Mouse (Mus musculus) adrenal gland, adult 2 months (tissue): Measurements from ENCODE around the gene Zfp710. TPM values are rescaled to one million over a fixed set of nuclear protein-coding genes. Genes with fewer than 3 reads are reported as not detected.

Source experiments
- polyA plus RNA-seq: library from polyadenylated mRNA; depleted of rRNA; stranded (reverse); fragments of >200 nt; gene quantifications from 2 replicates; pipeline ENCODE4 v1.2.3, GENCODE M21; 2012; rRNA removed
- total RNA-seq, 2 experiments: library from RNA; stranded (reverse); gene quantifications; 2 replicates each; pipeline ENCODE4 v1.2.3; 2021

Gene Zfp710
- total and polyA plus RNA-seq, 3 experiments = 14.0 to 25.5 (median 24.1) TPM

Other genes starting within 250 kb of the Zfp710 start
- gene Mesp1, start 231.0 kb upstream of the Zfp710 start, total RNA-seq = not detected
- 0.48 TPM in 1 of 2 replicates, not detected in the other for gene Mesp1, start 231.0 kb upstream of the Zfp710 start, polyA plus RNA-seq
- under 1 TPM; 0.43 to 0.93 TPM for gene Mesp2, start 214.1 kb upstream of the Zfp710 start, total RNA-seq
- 0.88 and 0.95 TPM in 2 replicates for gene Mesp2, start 214.1 kb upstream of the Zfp710 start, polyA plus RNA-seq
- gene Anpep, start 163.8 kb upstream of the Zfp710 start, total RNA-seq = 10 to 100 TPM in 1 of 2 experiments, 1 to 10 TPM in 1; 8.9 to 12.0 TPM
- gene Anpep, start 163.8 kb upstream of the Zfp710 start, polyA plus RNA-seq = 9.7 and 9.8 TPM in 2 replicates
- 10 to 100 TPM; 18.5 to 27.2 TPM for gene Ap3s2, start 104.2 kb upstream of the Zfp710 start, total RNA-seq
- 17.2 and 21.7 TPM in 2 replicates for gene Ap3s2, start 104.2 kb upstream of the Zfp710 start, polyA plus RNA-seq
- 10 to 100 TPM; 15.2 to 18.9 TPM for gene Arpin, start 89.5 kb upstream of the Zfp710 start, total RNA-seq
- gene Arpin, start 89.5 kb upstream of the Zfp710 start, polyA plus RNA-seq = 9.5 and 12.9 TPM in 2 replicates
- gene Idh2, start 90.6 kb downstream of the Zfp710 start, total RNA-seq = 100 to 1,000 TPM in 1 of 2 experiments, 10 to 100 TPM in 1; 96.2 to 200 TPM
- 147 and 150 TPM in 2 replicates for gene Idh2, start 90.6 kb downstream of the Zfp710 start, polyA plus RNA-seq
- gene Sema4b, start 162.0 kb downstream of the Zfp710 start, total RNA-seq = 10 to 100 TPM; 57.7 to 66.4 TPM
- gene Sema4b, start 162.0 kb downstream of the Zfp710 start, polyA plus RNA-seq = 55.1 and 65.8 TPM in 2 replicates
- 10 to 100 TPM; 66.7 to 75.3 TPM for gene Cib1, start 208.0 kb downstream of the Zfp710 start, total RNA-seq
- gene Cib1, start 208.0 kb downstream of the Zfp710 start, polyA plus RNA-seq = 110 and 126 TPM in 2 replicates
- gene Gdpgp1, start 208.1 kb downstream of the Zfp710 start, total RNA-seq = 1 to 10 TPM; 3.6 to 4.6 TPM
- 2.6 and 2.9 TPM in 2 replicates for gene Gdpgp1, start 208.1 kb downstream of the Zfp710 start, polyA plus RNA-seq
- gene Ttll13, start 221.6 kb downstream of the Zfp710 start, total RNA-seq = 1 to 10 TPM in 1 of 2 experiments, under 1 TPM in 1; 0.89 to 1.2 TPM
- 0.66 TPM in 2 replicates for gene Ttll13, start 221.6 kb downstream of the Zfp710 start, polyA plus RNA-seq
- gene Ngrn, start 236.4 kb downstream of the Zfp710 start, total RNA-seq = 10 to 100 TPM; 35.7 to 50.1 TPM
- gene Ngrn, start 236.4 kb downstream of the Zfp710 start, polyA plus RNA-seq = 38.7 and 45.6 TPM in 2 replicates
- 10 to 100 TPM; 20.4 to 20.6 TPM for gene Vps33b, start 244.8 kb downstream of the Zfp710 start, total RNA-seq
- 8.4 and 9.3 TPM in 2 replicates for gene Vps33b, start 244.8 kb downstream of the Zfp710 start, polyA plus RNA-seq